Mouse (Mus musculus) kidney, postnatal 36 days (tissue): ENCODE measurements at regions not wholly inside any gene's neighbourhood (a gene's known extent, or its start where the extent isn't known, plus 50 kb on each side); places are given as distances from the start of the nearest gene placed in this dataset.

Experiments used
- DNase-seq, 2 experiments: peaks; one replicate each; pipeline ENCODE4 v3.0.0; 2021 to 2022; ENCODE audit warnings: mixed read lengths in 2 of 2

GRCm38 (mm10) chr6:31065419-31065818 lies 106.5 kb upstream of the Klf14 start:
- no peak for DNase-seq

GRCm38 (mm10) chr6:31066861-31067260 lies 108.0 kb upstream of the Klf14 start:
- DNase-seq: no peak

DNA sequence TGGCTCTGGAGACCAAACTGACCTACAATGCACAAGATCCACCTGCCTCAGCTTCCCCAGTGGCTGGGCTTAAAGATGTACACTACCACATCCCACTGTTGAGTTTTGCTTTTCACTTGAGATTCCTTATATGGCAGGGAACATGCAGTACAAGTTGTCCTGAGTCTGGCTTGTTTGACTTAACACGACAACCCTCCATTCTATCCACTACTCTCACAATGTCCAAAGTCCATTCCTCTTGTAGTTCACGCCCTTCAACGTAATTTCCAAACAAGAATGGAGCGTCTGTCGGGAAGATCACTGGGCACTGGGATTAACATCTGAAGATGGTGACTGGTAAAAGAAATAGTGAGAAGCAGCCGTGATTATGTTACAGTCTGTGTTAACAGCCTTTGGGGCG lies 108.6 kb upstream of the Klf14 start:
- DNase-seq: no peak

DNA sequence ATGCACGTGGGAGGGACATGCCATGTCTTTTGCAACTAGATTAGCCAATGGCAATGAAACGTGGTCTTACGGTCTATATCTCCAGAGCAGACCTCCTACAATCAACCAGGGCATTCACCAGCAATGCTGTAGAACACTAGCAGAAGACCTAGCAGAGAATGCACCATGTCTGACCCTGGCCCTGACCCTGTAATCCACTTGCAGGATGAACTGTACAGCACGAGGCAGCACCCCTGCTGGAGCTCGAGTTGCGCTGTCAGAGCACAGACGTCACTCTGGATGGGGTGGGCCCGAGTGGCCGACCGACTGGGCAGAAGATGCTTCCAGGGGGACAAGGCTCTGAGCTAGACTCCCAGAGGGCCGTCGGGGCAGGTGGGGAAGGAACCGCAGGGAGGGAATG lies 110.4 kb upstream of the Klf14 start:
- no peak for DNase-seq

DNA sequence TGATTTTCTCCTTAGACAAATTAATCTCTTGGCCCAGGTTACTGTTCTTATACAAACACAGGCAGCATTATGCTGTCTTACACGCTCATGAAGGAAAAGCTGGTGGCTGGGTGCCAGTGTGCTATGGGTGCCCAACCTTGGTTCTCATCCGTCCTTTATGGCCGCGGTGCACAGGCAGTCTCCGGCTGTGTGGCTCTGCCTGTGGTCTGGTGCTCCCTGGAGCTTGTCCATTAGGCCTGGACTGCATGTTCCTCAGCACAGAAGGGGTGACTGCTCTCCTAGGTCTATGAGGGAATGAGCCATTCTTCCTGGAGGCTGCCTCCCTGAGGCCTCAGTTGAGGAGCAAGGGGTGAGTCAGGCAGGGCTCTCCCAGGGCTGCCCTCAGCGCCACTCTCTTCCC lies 111.7 kb upstream of the Klf14 start:
- DNase-seq: peak in 1 of 2 experiments; percentile 19

DNA sequence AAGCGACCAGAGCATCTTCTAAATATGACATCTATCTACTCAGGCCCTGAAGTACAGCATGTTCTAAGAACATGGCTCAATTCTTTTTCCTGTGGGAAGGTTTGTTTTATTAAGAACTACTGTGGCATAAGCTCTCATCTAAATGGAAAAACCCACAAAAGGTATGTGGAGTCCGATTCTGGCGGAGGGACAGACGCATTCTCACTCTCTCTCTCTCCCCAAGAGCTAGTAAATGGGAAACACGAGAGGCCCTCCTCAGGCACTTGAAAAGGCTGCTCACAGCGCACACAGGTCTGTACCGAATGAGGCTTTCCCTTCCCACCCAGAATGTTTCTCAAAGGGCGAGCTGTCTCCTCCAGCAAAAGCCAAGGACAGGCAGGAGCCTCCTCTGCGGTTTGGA lies 112.1 kb upstream of the Klf14 start:
- no peak for DNase-seq

DNA sequence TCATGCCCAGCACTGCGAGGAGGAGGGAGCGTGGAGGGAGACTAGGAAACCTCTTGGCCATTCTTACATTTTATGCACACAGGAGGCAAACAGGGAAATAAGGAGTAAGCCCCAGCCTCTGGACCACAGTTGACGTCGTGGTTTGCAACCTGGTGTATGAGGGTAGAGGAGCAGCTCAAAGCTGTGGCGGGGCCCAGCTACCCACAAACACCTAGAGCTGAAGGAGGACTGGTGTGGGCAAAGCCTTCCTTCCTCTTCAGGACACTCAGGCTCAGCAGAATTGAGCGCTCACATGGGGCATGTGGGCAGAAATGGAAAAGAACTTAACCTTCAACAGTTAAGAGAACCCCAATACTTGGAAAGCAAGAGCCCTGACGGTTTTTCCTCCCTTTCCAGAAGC lies 113.2 kb upstream of the Klf14 start:
- DNase-seq: no peak

DNA sequence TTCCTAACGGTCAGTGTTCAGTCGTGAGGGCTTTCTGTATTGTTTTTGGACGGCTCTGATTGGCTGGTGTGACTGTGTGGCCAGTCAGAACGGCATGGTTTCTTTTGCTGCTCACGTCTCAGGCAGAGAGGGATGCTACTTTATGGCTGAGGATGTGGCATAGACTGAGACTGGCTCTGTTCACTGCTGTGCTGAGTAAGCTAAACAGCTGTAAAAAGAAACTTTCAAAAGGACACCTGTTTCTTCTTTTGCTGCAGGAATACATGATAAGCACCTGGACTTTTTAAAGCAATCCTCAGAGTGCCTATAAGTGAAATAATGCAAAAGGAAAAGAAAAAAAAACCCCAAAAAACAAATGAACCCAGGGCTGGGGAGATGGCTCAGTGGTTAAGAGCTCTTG lies 113.7 kb upstream of the Klf14 start:
- DNase-seq: no peak

- DNase-seq: no peak
These were observed 114.5 kb upstream of the Klf14 start for GRCm38 (mm10) chr6:31073338-31073737.

DNA sequence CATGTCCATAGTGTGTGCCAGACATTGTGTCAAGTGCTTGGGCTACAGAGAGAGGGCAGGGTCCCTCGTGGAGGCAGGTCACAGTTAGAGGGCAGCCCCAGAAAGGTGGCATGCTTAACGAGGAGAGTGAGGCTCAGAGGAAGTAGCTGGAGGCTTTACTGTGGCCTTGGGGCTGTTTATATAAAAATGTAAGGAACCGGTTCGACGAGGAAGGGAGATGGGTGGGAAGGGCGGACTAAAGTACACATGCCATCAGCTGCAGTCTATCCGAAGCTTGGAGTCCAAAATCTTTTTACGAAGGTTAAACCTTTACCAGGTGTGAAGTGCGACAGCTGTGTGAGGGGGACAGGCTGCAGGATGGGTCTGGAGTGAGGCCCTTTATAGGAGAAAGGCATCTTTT lies 115.5 kb upstream of the Klf14 start:
- no peak for DNase-seq

DNA sequence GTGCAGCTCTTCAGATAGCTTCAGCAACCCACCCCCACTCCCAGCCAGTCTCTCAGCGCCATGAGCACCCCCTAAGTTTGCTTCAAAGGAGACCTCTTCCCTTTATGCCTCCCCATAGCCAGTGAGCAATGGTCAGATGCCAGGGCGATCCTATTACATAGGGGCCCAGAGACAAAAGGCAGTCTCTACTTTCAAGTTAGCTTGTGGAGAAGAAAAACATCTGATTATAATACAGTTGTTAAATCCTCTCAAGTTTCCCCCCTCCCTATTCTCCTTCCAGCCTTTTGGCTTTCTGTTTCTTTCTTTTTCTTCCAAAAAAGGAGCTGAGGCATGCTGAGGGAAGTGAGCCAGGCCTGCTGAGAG lies 116.3 kb upstream of the Klf14 start:
- DNase-seq: no peak

DNA sequence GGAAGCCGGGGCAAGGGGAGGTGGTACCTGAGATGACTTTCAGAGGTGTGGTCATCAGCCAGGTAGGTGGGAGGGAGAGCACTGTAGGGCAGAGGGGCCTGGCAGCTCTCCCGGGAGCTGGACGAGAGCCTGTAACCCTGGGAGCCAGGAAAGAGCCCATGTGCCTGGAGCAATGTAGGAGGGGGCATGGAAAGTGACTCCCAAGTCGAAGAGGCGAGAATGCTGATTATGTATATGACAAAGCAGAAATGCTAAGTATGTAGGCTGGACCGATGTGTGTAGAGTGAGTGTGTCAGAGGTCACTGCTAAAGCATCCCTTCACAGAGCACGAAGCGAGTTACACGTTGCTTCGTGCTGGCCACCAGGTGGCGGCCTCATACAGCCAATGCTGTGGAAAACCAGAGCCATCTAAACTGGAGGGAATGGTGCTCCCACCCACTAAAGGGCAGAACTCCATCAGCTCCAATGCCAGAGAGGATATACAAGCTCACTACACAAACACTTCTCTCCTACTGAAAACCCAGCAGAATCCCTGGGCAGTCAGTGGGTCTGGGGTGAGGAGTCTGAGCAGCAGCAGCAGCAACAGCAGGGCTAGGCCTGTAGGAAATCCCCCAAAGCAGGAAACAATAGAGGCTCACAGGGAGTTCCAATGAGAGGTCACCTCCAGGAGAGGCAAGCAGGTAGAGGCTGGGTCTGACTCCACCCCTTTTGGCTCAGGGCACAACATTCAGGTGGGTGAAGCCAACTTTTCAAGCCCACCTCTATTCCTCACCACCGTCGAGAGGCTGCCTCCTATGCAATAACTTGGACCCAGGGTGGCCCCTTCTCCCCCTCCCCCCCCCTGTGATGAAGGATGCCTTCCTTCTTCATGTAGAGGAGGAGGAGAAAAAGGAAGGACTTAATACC lies 116.9 kb upstream of the Klf14 start:
- DNase-seq: peak; percentile 73 to 82

GRCm38 (mm10) chr6:31076478-31076834 lies 117.6 kb upstream of the Klf14 start:
- DNase-seq: no peak

DNA sequence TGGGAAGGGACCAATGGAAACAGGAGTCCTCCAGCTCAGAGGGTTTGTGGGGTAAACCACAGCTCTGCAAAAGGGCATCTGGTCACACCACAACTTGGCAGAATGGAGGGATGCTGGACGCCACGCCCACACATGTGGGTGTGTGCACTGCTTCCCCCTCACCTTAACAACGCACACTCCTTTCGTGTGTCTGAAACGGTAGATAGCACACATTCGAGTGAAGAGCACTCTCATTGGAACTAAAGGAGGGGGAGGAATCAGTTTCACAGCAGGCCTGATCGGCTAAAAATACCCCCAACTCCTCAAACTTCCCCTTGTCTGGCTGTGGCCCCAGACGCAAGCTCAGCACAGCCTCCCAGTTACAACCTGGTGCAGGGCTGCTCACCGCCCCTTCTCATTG lies 118.3 kb upstream of the Klf14 start:
- DNase-seq: no peak

DNA sequence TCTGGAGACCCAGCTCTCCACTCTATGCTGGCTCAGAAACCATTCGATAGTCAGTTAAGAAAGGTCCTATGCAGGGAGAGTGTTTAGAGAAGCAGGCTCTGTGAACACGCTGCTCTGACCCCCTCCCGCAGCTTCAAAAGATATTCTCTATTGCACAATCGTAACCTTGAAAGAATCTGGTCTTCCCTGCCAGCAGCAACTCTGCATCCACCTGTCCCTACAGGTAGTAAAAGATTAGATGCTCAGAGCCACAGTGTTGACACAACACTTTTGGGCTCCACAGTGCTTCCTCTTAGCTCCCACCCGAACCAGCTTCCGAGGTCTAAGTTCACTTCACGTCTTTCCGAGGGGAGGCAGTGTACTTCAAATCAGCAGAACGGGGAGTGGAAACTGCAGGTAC lies 118.9 kb upstream of the Klf14 start:
- no peak for DNase-seq

DNA sequence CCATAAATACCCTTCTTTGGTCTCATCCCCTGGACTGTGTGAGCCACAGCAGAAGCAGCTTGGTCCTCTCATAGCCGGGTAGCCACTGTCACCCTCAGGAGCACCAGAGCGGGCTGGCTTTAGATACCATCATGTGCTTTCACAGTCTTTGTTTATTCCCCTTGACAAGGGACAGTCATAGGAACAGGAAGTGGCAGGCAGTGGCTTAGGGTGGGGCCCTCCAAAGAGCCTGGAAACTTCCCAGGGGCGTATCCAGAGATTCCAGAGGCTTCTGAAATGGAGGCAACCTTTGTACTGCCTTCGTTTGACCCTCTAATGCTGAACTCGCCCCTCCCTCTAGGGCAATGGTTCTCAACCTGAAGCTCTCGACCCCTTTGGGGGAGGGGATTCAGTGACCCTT lies 119.5 kb upstream of the Klf14 start:
- DNase-seq: peak; percentile 64 to 75

- peak in 1 of 2 experiments; percentile 29 for DNase-seq
These were observed 120.8 kb upstream of the Klf14 start for GRCm38 (mm10) chr6:31079586-31080259.

DNA sequence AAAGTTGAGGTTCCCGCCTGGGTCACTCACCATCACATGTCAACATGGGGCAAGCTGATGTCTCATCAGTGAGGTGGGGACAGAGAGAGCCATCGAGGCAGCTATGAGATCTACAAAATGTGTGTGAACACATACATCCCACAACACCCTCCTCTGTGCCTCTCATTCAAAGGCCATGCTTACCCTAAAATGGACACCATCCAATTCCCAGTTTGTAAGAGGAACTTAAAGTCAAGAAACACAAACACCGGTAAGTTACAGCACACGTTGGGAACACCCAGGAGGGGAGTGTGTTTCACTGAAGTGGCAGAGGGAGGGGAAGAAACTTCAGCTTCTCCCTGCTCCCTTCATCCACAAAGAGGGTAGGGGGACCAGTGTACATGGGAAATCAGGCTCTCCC lies 121.4 kb upstream of the Klf14 start:
- DNase-seq: no peak

DNA sequence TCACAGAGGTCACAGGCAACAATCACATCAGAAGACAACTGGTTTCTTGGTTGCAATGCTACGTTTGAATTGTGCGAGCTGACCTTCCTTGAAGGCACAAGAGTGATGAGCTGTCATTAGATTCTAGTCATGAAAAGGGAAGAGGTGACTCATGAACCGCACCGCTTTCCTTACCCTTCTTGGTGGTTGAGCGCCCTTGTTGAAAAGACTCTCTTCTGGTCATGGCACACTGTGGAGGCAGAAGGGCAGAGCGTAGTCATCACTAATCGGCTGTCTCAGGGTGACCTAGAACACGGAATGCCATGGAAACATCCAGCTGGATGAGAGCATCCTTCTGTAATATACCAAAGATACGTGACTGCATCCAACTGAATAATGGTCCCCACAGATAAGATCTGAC lies 121.8 kb upstream of the Klf14 start:
- DNase-seq: no peak

- no peak for DNase-seq
These were observed 122.4 kb upstream of the Klf14 start for GRCm38 (mm10) chr6:31081238-31081637.

GRCm38 (mm10) chr6:31081988-31082387 lies 123.1 kb upstream of the Klf14 start:
- DNase-seq: no peak

DNA sequence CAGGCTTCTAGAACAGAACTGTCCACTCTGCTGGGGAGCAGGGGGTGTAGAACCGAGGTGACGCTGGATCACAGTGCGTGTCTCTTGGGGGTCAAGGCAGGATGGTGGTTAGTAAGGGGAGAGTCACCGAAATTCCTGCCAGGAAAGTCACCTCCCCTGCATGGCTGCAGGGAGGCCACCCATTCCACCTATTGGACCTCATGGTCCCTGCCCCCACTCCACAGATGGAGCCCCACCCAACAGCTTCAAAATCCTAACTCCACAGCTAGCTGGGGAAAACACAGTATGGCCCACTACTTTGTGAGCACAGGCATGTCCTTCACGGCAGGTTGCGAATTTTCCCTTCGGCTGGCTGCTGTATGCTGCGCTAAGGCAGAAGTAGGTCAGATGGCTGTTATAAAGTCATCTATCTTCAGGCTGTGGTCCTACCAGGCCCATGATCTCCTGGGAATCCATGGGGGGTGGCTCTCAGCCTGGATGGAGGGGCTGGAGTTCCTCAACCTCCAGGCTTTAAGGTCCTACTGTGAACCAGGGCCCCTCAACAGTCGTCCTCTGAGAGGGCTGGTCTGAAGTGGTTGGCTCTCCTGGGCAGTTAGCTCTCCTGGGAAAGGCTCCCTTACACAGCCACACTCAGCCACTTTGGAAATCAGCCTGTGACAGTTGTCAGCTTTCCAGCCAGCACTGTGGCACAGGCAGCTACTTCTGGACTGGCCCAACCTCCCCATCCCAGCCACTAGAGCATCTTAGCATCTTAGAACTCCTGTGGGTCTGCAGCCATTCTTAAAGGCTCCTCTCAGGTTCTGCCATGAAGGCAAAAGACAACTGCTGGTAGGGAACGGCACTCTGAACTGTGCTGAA lies 124.0 kb upstream of the Klf14 start:
- DNase-seq: no peak

GRCm38 (mm10) chr6:31083701-31084100 lies 124.8 kb upstream of the Klf14 start:
- DNase-seq: no peak
